Mouse (Mus musculus): Measurements from ENCODE around the gene Trappc10.

GRCm38 (mm10) chr10:78290730-78291535 is 46.5 kb upstream of the Trappc10 start:
- TF ChIP-seq EP300 (IDR thresholded peaks at IDR 0.05; ENCODE audit: insufficient read depth, low read depth, low read length), result no peak
- no peak for TF ChIP-seq CTCF (IDR thresholded peaks at IDR 0.05; ENCODE audit: low read depth, low read length)

Data from ES-Bruce4 (cell line).